Mouse (Mus musculus) stomach, postnatal 0 days (tissue): Measurements from ENCODE around the gene Vash2. TPM values are rescaled to one million over a fixed set of nuclear protein-coding genes. Genes with fewer than 3 reads are reported as not detected.

ENCODE experiments used
- ATAC-seq: fragments of 200-750 bp; cut with Nextera tagmentation; 2 replicates; pipeline ENCODE4 v1.8.0; 2017; ENCODE audit not compliant: low FRiP score, low TSS enrichment
- DNase-seq: peaks from one replicate; pipeline ENCODE4 v3.0.0-alpha.2; 2016; ENCODE audit warnings: low spot score
- H3K27ac ChIP-seq: fragments of 300-500 bp; sonication (generic); replicated peaks from 2 replicates; pipeline ENCODE4 v1.5.1; 2014; ENCODE audit warnings: mild to moderate bottlenecking, control low read depth
- H3K27me3 ChIP-seq: fragments of 300-500 bp; sonication (generic); 2 replicates; pipeline ENCODE4 v1.6.1; 2014; ENCODE audit warnings: low read length; ENCODE audit not compliant: control insufficient read depth, insufficient read depth
- H3K36me3 ChIP-seq: fragments of 300-500 bp; sonication (generic); 2 replicates; pipeline ENCODE4 v1.6.1; 2014; ENCODE audit warnings: low read length, mixed read lengths; ENCODE audit not compliant: control insufficient read depth, insufficient read depth
- H3K4me1 ChIP-seq: fragments of 300-500 bp; sonication (generic); replicated peaks from 2 replicates; pipeline ENCODE4 v1.6.1; 2014; ENCODE audit warnings: antibody characterized with exemption; ENCODE audit not compliant: control insufficient read depth, insufficient read depth
- H3K4me2 ChIP-seq: fragments of 300-500 bp; sonication (generic); replicated peaks from 2 replicates; pipeline ENCODE4 v1.6.1; 2014; ENCODE audit warnings: low read depth, mild to moderate bottlenecking, control low read depth, moderate library complexity
- H3K4me3 ChIP-seq: fragments of 300-500 bp; sonication (generic); 2 replicates; pipeline ENCODE4 v1.5.1; 2014; ENCODE audit warnings: low read depth, low read length, control low read depth
- H3K9ac ChIP-seq: fragments of 300-500 bp; sonication (generic); 2 replicates; pipeline ENCODE4 v1.6.1; 2014; ENCODE audit warnings: mild to moderate bottlenecking, low read length, control low read depth, mixed read lengths
- H3K9me3 ChIP-seq: fragments of 300-500 bp; sonication (generic); 2 replicates; pipeline ENCODE4 v1.6.1; 2016; ENCODE audit warnings: low read length; ENCODE audit not compliant: control insufficient read depth
- CTCF ChIP-seq: IDR thresholded peaks from 2 replicates; pipeline ENCODE4 v1.5.1; 2016; ENCODE audit warnings: antibody characterized with exemption, low read depth, mild to moderate bottlenecking, moderate library complexity
- EP300 ChIP-seq: optimal IDR thresholded peaks from 2 replicates; pipeline ENCODE3; 2016; ENCODE audit warnings: antibody characterized with exemption
- WGBS: fragments of 180-500 bp; shearing (Covaris S2); extraction: QIAGEN DNeasy Blood & Tissue Kit; methylation state at CpG from one replicate; pipeline ENCODE4 v1.1.7; 2014; 5-methylcytosine and 5-hydroxymethylcytosine counted together
- polyA plus RNA-seq: library from polyadenylated mRNA; unstranded; fragments of >200 nt; fragmentation: Nextera tagmentation; extraction: Ambion mirVana; gene quantifications from 2 replicates; pipeline ENCODE4 v1.2.1, GENCODE M21; 2015

The Vash2 gene
- polyA plus RNA-seq, 1 experiment from 2014 or later = 3.8 TPM

- Histone ChIP-seq H3K9ac (no peak overlapping the region), H3K4me3 (no peak overlapping the region), H3K27ac (no peak overlapping the region), H3K36me3 (peaks cover 18% of the 10 kb centered on the region; the same call in 1 of the 2 replicates), H3K4me2 (no peak overlapping the region), H3K9me3 (no peaks in the 10 kb centered on the region), H3K4me1 (no peaks in the 10 kb centered on the region), H3K27me3 (no peaks in the 10 kb centered on the region)
- TF ChIP-seq CTCF (peak; percentile 94), EP300 (no peak)
- WGBS = 48% methylated on average over 6 of the region's 6 CpGs
- DNase-seq = peak; percentile 76
- ATAC-seq = peak; percentile 89
Measured at GRCm38 (mm10) chr1:190944109-190944760, 34.9 kb downstream of the Vash2 start.

GRCm38 (mm10) chr1:190939803-190940202 is 39.3 kb downstream of the Vash2 start:
- TF ChIP-seq EP300 (no peak), CTCF (no peak)

GRCm38 (mm10) chr1:190930181-190930580 is 48.9 kb downstream of the Vash2 start:
- Histone ChIP-seq H3K4me1 (no peaks in the 10 kb centered on the region), H3K36me3 (no peaks in the 10 kb centered on the region), H3K4me3 (no peak overlapping the region), H3K4me2 (no peak overlapping the region), H3K9ac (no peak overlapping the region), H3K27ac (no peak overlapping the region), H3K9me3 (no peaks in the 10 kb centered on the region), H3K27me3 (no peaks in the 10 kb centered on the region)
- TF ChIP-seq CTCF (no peak), EP300 (no peak)
- WGBS = 63% methylated on average over 6 of the region's 6 CpGs
- ATAC-seq (no peak), DNase-seq (no peak)

More at GRCm38 (mm10) chr1:190939803-190940202, 39.3 kb downstream of the Vash2 start:
- Histone ChIP-seq H3K27ac (no peak overlapping the region), H3K27me3 (no peaks in the 10 kb centered on the region), H3K4me1 (no peaks in the 10 kb centered on the region), H3K4me2 (no peak overlapping the region), H3K36me3 (peaks cover 24% of the 10 kb centered on the region; the same call in 1 of the 2 replicates), H3K9me3 (no peaks in the 10 kb centered on the region), H3K9ac (no peak overlapping the region), H3K4me3 (no peak overlapping the region)
- 95% methylated on average over 7 of the region's 7 CpGs for WGBS
- ATAC-seq (no peak), DNase-seq (no peak)

- H3K36me3 ChIP-seq = no peaks in the 10 kb centered on the region
- H3K4me1 ChIP-seq = no peaks in the 10 kb centered on the region
- ATAC-seq = no peak
- DNase-seq = no peak
- TF ChIP-seq CTCF (no peak), EP300 (no peak)
- peak overlapping the region; percentile 82 for H3K9ac ChIP-seq
- H3K9me3 ChIP-seq = no peaks in the 10 kb centered on the region
- WGBS = 4% methylated on average over 27 of the region's 27 CpGs
- H3K4me3 ChIP-seq = peak overlapping the region; percentile 66
- peak overlapping the region; percentile 67 for H3K4me2 ChIP-seq
- H3K27ac ChIP-seq = peak overlapping the region; percentile 99
- no peaks in the 10 kb centered on the region for H3K27me3 ChIP-seq
Measured at GRCm38 (mm10) chr1:190929010-190929695, 49.9 kb downstream of the Vash2 start.

GRCm38 (mm10) chr1:190928370-190929009 is 50.6 kb downstream of the Vash2 start:
- DNase-seq = peak; percentile 98
- H3K9me3 ChIP-seq = no peaks in the 10 kb centered on the region
- TF ChIP-seq CTCF (no peak; the same call in 1 of the 2 replicates), EP300 (no peak)

More at GRCm38 (mm10) chr1:190928370-190929009, 50.6 kb downstream of the Vash2 start:
- Histone ChIP-seq H3K9ac (peak overlapping the region; percentile 82), H3K4me3 (peak overlapping the region; percentile 66), H3K36me3 (no peaks in the 10 kb centered on the region), H3K27me3 (no peaks in the 10 kb centered on the region), H3K27ac (peak overlapping the region; percentile 99), H3K4me2 (peak overlapping the region; percentile 67), H3K4me1 (no peaks in the 10 kb centered on the region)
- under 1% methylated on average over 50 of the region's 79 CpGs for WGBS
- ATAC-seq = peak; percentile 97
